Mouse (Mus musculus): ENCODE measurements around the gene Rassf1.
A peak's percentile ranks its signal among the peaks of the same experiment; 100 is the strongest.
"Not testable (repeated sequence)": the region's sequence is repeated elsewhere in the genome, so short reads cannot be mapped to it uniquely, and the experiment has no call there.

Rassf1 gene

DNA sequence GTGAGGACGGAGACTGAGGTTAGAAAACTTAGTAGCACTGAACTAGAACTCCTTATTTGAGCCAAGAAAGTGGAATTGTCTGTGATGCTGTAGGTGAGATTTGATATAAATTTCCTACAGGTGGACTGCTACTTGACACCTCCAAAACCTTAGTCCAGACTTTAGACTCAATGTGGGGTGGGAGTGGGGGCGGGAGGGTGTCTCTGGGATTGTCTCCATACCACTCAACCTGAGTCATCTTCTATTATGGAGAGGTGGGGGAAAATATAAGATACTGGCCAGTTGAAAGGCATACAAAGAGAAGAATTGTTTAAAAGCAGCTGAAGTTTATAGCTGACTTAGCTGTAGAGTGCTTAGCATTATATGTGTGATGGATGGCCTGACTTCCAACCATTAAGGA lies 4.3 kb downstream of the Rassf1 start:
- DNase-seq (ENCODE audit: low read depth in 2 of 2, low spot score in 2 of 2): no peak

- DNase-seq (ENCODE audit: low read depth in 2 of 2, low spot score in 2 of 2): no peak
These were observed 5.0 kb downstream of the Rassf1 start for GRCm38 (mm10) chr9:107556346-107556745.

- DNase-seq (ENCODE audit: low read depth in 2 of 2, low spot score in 2 of 2): peak; percentile 80 to 84
These were observed 11.8 kb downstream of the Rassf1 start, which contains the start of gene Tusc2 for GRCm38 (mm10) chr9:107563029-107563581. Gene Tusc2, plus strand, starts transcription at chr9:107563255.

- DNase-seq (ENCODE audit: low read depth in 2 of 2, low spot score in 2 of 2): not testable (repeated sequence)
These were observed 14.2 kb downstream of the Rassf1 start for GRCm38 (mm10) chr9:107565556-107565955.

DNA sequence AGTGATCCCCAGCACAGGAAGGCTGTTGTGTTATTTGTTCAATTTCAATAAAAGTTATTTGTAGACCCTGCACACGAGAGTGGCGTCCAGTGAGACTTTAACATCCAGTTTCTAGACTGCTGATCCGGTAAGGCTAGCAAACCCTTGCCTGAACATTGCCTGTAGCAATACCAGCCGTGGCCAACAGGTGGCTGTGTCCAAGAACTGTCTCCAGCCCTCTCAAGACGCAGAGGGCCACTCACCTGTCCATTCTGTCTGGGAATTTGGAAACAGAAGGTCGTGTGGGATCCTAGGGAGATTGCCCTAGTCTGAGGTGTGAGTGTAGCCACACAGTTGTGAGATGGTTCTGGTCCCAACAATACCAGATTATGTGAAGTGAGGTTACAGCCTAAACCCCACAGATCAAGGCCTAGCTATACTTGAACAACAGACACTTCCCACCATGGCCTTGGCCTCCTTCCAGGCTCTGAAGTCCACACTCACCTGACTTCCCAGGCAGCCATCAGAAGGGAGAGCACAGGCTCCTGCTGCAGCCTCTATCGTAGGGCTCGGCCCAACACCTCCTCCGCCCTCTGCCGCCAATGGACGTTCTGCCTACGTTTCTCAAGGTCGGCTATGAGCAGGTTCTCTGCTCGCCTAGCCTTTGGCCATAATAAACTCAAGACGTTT lies 14.8 kb downstream of the Rassf1 start:
- DNase-seq (ENCODE audit: low read depth in 2 of 2, low spot score in 2 of 2): peak; percentile 67 to 68

DNA sequence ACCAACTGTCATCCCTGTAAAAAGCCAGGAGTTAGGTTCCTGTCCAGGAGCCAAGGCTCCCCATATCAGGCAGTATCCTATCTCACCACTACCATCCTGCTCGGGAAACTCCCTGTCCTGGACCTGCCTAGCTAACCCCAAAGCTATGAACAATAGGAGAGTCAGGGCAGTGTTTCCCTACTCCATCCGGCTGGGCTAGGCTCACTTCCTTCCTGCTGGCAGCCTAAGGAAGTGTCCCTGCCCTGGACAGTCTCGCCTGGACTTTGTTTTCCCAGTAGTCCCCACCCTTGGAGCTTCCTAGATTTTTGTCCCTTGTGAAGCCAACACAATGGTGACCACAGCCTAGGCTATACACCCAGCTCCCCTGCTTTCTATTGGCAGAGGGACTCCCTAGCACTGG lies 15.5 kb downstream of the Rassf1 start:
- DNase-seq (ENCODE audit: low read depth in 2 of 2, low spot score in 2 of 2): no peak

DNA sequence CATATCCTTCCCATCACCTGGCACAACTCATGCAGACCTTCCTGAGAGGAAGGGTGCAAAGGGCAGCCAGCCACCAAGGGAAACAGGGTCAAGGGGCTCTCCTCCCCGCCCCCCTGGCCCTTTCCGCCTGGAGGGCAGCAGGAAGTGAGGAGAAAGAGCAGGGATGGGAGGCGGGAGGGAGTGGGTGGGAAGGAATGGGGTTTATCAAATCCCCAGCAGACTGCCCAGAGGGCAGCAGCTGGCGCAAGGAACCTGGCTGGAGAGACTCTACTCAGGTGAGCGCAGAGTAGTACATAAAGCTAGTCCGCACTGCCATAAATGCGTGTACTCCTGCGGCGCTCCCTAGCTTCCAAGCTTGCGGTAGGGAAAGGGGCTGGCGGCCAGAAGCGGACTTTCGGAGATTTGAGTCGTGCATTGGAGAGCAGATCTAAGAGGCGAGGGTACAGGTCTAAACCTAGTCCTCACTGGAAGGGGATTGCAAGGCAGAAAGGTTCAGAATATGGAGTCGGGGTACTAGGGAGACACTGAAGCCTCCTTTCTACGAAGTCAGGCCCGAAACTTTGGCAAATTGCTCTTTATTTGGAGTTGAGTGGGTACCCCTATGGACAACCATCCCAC lies 16.5 kb downstream of the Rassf1 start, which contains the start of gene Hyal2:
Hyal2 (plus strand) TSS at position 244 of the 618 bp plus-strand sequence.
- DNase-seq (ENCODE audit: low read depth in 2 of 2, low spot score in 2 of 2): no peak

GRCm38 (mm10) chr9:107568331-107569261 lies 17.2 kb downstream of the Rassf1 start:
- DNase-seq (ENCODE audit: low read depth in 2 of 2, low spot score in 2 of 2): peak; percentile 62 to 76

DNA sequence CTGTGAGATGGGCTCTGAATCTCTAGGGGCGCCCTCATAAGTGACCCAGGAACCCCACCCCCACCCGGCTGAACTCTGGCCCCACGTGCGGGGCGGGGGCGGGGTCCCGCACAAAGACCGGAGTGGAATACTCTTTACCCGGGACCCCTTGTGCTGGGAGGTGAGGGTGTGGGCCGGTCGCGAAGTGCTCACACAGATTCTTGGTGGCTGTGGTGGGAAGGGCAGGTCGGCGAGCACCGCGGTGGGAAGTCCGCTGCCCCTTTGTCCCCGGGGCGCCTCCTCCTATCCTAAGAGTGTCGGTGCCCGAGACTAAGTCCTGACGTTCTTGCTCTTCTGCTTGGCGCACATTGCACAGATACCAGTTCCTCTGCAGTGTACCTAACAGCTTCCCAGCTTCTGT lies 17.9 kb downstream of the Rassf1 start:
- DNase-seq (ENCODE audit: low read depth in 2 of 2, low spot score in 2 of 2): no peak

DNA sequence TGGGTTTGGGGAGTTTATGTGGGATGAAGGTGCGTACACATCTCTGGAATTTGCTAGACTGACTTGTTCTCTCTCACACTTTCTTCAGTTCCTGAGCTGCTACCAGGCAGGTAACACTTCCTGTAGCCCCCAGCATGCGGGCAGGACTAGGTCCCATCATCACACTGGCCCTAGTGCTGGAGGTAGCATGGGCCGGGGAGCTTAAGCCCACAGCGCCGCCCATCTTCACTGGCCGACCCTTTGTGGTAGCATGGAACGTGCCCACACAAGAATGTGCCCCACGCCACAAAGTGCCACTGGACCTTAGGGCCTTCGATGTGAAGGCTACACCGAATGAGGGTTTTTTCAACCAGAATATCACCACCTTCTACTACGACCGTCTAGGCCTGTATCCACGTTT lies 18.7 kb downstream of the Rassf1 start:
- no peak for DNase-seq (ENCODE audit: low read depth in 2 of 2, low spot score in 2 of 2)

DNA sequence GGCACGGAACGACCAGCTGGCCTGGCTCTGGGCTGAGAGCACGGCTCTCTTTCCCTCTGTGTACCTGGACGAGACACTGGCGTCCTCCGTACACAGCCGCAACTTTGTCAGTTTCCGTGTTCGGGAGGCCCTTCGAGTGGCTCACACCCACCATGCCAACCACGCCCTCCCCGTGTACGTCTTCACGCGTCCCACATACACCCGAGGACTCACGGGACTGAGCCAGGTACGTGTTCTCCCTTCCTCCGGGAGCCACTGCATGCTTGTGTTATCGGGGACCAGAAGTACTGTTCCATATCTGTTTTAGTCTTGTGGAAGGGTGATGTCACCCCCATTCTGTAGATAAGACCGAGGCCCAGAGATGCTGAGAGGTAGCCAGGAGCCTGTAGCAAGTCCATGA lies 19.5 kb downstream of the Rassf1 start:
- no peak for DNase-seq (ENCODE audit: low read depth in 2 of 2, low spot score in 2 of 2)

- no peak for DNase-seq (ENCODE audit: low read depth in 2 of 2, low spot score in 2 of 2)
These were observed 20.4 kb downstream of the Rassf1 start for GRCm38 (mm10) chr9:107571534-107572326.

DNA sequence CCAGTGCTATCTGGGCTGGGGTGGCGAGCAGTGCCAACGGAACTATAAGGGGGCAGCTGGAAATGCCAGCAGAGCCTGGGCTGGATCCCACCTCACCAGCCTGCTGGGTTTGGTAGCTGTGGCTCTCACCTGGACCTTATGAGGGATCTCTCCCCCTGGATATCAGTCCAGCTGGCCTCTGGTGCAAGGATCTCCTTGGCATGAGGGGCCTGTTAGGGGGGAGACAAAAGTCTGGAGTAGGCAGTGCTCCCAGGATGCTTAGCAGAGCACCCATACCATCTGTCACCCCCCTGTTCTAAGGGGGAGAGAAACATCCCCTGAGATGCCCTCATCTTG lies 20.9 kb downstream of the Rassf1 start:
- DNase-seq (ENCODE audit: low read depth in 2 of 2, low spot score in 2 of 2): no peak

DNA sequence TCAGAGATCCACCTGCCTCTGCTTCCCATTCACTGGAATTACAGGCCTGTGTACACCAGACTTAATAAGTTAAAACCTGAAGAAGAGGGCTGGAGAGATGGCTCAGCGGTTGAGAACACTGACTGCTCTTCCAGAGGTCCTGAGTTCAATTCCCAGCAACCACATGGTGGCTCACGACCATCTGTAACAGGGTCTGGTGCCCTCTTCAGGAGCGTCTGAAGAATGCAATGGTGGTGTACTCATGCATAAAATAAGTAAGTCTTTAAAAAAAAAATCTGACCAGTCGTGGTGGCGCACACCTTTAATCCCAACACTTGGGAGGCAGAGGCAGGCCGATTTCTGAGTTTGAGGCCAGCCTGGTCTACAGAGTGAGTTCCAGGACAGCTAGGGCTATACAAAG lies 22.4 kb downstream of the Rassf1 start:
- not testable (repeated sequence) for DNase-seq (ENCODE audit: low read depth in 2 of 2, low spot score in 2 of 2)

GRCm38 (mm10) chr9:107575579-107576356 lies 24.4 kb downstream of the Rassf1 start:
- DNase-seq (ENCODE audit: low read depth in 2 of 2, low spot score in 2 of 2): no peak

DNA sequence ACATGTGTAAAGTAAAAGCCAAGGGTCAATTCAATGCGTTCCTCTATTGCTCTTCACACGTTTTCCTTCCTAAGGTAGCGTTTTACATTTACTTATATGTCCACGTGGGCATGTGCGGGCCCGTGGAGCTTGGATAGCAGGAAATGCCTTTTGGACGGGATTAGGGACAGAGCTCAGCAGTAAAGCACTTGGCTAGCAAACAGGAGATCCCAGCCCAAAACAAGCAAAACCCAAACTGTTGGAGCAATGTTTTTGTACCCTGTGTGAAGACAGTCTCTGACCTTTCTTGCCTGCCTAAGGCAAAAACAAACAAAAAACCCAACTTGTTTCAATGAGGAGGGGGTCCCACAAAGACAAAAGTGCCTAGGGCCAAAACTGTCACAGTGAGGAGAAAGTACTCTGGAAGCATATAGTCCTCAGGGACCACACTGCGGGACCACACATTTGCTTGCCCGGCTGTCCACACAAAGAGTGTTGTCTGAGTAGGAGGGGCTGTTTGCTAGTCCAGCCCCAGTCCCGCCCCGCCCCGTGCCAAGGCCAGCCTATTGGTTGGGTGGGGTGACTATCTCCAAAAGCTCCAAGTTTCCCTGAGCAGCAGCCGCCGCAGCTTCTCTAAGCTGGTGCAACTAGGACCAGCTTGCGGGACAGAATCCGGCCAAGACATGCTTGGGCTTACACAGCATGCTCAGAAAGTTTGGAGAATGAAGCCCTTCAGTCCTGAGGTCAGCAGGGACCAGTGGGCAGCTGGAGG lies 25.2 kb downstream of the Rassf1 start, which contains the start of gene Hyal1:
Hyal1 (plus strand) TSS at position 571 of the 751 bp plus-strand sequence.
- DNase-seq (ENCODE audit: low read depth in 2 of 2, low spot score in 2 of 2): no peak

GRCm38 (mm10) chr9:107577871-107578270 lies 26.5 kb downstream of the Rassf1 start:
- no peak for DNase-seq (ENCODE audit: low read depth in 2 of 2, low spot score in 2 of 2)

DNA sequence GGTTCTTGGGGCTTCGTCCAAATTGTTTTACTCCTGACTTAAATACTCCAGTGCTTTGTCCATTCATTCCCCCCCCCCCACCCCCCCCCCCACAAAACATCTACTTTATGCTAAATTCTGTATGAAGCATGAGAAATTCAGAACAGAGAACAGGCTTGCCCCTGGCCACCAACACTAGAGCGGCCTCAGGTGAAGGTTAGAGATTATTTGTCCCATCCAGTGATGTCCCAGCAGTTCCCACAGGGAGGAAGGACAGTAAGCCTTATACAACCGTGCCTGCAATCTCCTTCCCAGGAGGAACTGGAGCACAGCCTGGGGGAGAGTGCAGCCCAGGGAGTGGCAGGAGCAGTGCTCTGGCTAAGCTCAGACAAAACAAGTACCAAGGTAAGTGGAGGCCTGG lies 27.2 kb downstream of the Rassf1 start, which contains the start of gene Naa80:
Naa80 (plus strand) TSS at position 301 of the 400 bp plus-strand sequence.
- DNase-seq (ENCODE audit: low read depth in 2 of 2, low spot score in 2 of 2): no peak
